Mouse (Mus musculus): ENCODE measurements at regions not wholly inside any gene's neighbourhood (a gene's known extent, or its start where the extent isn't known, plus 50 kb on each side); places are given as distances from the start of the nearest gene placed in this dataset.

GRCm38 (mm10) chr9:46509896-46510295 is 190.1 kb upstream of the 4931429L15Rik start:
- WGBS, result 39% methylated on average over 5 of the region's 5 CpGs
- H3K27ac ChIP-seq (ENCODE audit: low read depth, low read length), result no peak overlapping the region

DNA sequence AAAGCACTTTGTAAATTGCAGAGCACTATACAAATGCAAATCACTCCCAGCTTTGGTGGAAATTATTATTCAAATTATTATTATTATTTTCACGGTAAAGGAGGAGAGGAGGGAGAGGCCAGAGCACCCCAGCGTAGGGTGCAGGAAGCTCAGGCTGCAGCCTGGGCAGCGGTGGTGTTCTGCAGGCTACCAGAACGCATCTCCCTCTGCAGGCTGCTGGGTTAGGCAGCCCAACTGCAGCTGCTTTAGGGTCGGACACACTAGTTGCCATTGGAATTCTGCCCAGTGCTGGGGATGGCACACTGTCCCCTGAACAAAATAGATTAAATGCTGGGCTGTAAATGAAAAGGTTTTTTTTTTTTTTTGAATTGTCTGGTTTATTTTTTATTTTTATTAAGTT is 189.7 kb upstream of the 4931429L15Rik start:
- Histone ChIP-seq H3K4me2 (ENCODE audit: low read depth, low read length) (no peak overlapping the region), H3K36me3 (ENCODE audit: control insufficient read depth, insufficient read depth, low read length) (no peaks in the 10 kb centered on the region), H3K4me1 (ENCODE audit: control insufficient read depth, insufficient read depth, low read length) (peaks cover 7% of the 10 kb centered on the region; the same call in 1 of the 2 replicates), H3K9me3 (ENCODE audit: control insufficient read depth, low read length) (no peaks in the 10 kb centered on the region), H3K27ac (ENCODE audit: low read depth, low read length) (no peak overlapping the region), H3K4me3 (ENCODE audit: low read depth, low read length) (no peak overlapping the region), H3K27me3 (ENCODE audit: control insufficient read depth, insufficient read depth, low read length) (no peaks in the 10 kb centered on the region), H3K9ac (replicated peaks; ENCODE audit: low read depth, low read length) (no peak overlapping the region)
- ATAC-seq (ENCODE audit: low read depth), result no peak
- 9% methylated on average over 5 of the region's 5 CpGs for WGBS

More at GRCm38 (mm10) chr9:46509896-46510295, 190.1 kb upstream of the 4931429L15Rik start:
- no peaks in the 10 kb centered on the region for H3K9me3 ChIP-seq (ENCODE audit: control insufficient read depth, low read length)
- H3K27me3 ChIP-seq (ENCODE audit: control insufficient read depth, insufficient read depth, low read length), result no peaks in the 10 kb centered on the region
- H3K4me1 ChIP-seq (ENCODE audit: control insufficient read depth, insufficient read depth, low read length), result peaks cover 7% of the 10 kb centered on the region; the same call in 1 of the 2 replicates
- H3K9ac ChIP-seq (replicated peaks; ENCODE audit: low read depth, low read length), result no peak overlapping the region
- no peaks in the 10 kb centered on the region for H3K36me3 ChIP-seq (ENCODE audit: control insufficient read depth, insufficient read depth, low read length)
- no peak overlapping the region for H3K4me3 ChIP-seq (ENCODE audit: low read depth, low read length)
- ATAC-seq (ENCODE audit: low read depth), result no peak
- H3K4me2 ChIP-seq (ENCODE audit: low read depth, low read length), result no peak overlapping the region

DNA sequence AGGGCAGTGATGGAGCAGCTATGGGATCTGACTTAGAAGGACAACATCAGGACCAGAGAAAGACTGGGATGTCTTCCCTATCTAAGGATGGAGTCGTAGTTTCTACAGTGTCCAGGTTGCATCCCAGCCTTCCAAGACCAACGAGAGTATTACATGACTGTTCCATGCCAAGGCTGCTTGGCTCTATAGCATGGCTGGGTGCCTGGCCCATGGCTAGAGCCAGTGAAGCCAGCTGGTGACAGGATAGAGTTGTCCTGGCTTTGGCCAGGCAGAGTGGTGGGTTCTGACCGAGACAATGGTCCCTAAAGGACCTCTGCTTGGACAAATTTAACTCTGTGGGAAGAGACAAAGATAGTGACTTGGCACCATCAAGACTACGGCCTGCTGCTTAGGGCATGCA is 187.2 kb upstream of the 4931429L15Rik start:
- no peak overlapping the region for H3K9ac ChIP-seq (replicated peaks; ENCODE audit: low read depth, low read length)
- H3K4me1 ChIP-seq (ENCODE audit: control insufficient read depth, insufficient read depth, low read length), result peaks cover 14% of the 10 kb centered on the region; the same call in 1 of the 2 replicates
- H3K4me3 ChIP-seq (ENCODE audit: low read depth, low read length), result no peak overlapping the region
- 89% methylated on average over 4 of the region's 4 CpGs for WGBS
- no peak overlapping the region for H3K27ac ChIP-seq (ENCODE audit: low read depth, low read length)
- no peaks in the 10 kb centered on the region for H3K27me3 ChIP-seq (ENCODE audit: control insufficient read depth, insufficient read depth, low read length)
- H3K4me2 ChIP-seq (ENCODE audit: low read depth, low read length), result no peak overlapping the region
- H3K9me3 ChIP-seq (ENCODE audit: control insufficient read depth, low read length), result no peaks in the 10 kb centered on the region
- H3K36me3 ChIP-seq (ENCODE audit: control insufficient read depth, insufficient read depth, low read length), result no peaks in the 10 kb centered on the region
- ATAC-seq (ENCODE audit: low read depth), result no peak

DNA sequence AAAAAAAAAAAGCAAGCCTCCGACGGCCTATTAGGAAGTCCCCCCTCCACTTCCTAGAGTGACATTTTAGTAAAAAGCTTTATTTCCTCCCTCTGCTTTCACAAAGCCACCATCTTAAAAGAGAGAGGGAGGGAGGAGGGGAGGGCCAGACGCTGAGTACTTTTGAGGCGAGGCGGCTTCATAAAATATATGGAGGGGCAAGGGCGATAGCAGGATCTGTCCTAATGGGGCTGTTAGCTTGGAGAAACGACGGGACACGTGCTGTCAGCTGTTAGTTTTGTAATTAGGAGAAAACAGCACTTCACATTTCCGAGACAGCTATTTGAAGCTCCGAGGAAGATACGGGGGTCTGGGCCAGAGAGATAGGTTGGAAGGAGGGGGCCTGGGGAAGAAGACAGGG is 184.8 kb upstream of the 4931429L15Rik start:
- Histone ChIP-seq H3K4me3 (ENCODE audit: low read depth, low read length) (no peak overlapping the region), H3K27me3 (ENCODE audit: control insufficient read depth, insufficient read depth, low read length) (no peaks in the 10 kb centered on the region), H3K4me2 (ENCODE audit: low read depth, low read length) (no peak overlapping the region), H3K9me3 (ENCODE audit: control insufficient read depth, low read length) (no peaks in the 10 kb centered on the region), H3K36me3 (ENCODE audit: control insufficient read depth, insufficient read depth, low read length) (no peaks in the 10 kb centered on the region), H3K9ac (replicated peaks; ENCODE audit: low read depth, low read length) (no peak overlapping the region), H3K4me1 (ENCODE audit: control insufficient read depth, insufficient read depth, low read length) (peaks cover 10% of the 10 kb centered on the region; the same call in 1 of the 2 replicates), H3K27ac (ENCODE audit: low read depth, low read length) (no peak overlapping the region)
- WGBS, result 9% methylated on average over 12 of the region's 12 CpGs
- no peak for ATAC-seq (ENCODE audit: low read depth)

DNA sequence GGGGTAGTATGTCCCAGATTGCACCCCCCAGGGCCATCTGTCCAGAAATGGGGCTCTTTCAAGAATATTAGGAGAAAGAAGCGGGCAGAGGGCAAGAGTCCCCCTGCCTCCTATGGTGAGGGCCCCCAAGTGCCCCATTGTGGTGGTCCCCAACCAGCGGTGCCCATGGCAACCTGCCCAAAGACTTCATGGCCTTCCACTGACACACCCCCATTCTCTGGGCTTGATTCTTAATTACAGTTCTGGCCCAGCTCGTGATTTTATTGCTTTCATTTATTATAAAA is 184.3 kb upstream of the 4931429L15Rik start:
- Histone ChIP-seq H3K4me2 (ENCODE audit: low read depth, low read length) (no peak overlapping the region), H3K4me1 (ENCODE audit: control insufficient read depth, insufficient read depth, low read length) (peaks cover 7% of the 10 kb centered on the region; the same call in 1 of the 2 replicates), H3K9me3 (ENCODE audit: control insufficient read depth, low read length) (no peaks in the 10 kb centered on the region), H3K27ac (ENCODE audit: low read depth, low read length) (no peak overlapping the region; the same call in 1 of the 2 replicates), H3K36me3 (ENCODE audit: control insufficient read depth, insufficient read depth, low read length) (no peaks in the 10 kb centered on the region), H3K9ac (replicated peaks; ENCODE audit: low read depth, low read length) (no peak overlapping the region), H3K27me3 (ENCODE audit: control insufficient read depth, insufficient read depth, low read length) (no peaks in the 10 kb centered on the region), H3K4me3 (ENCODE audit: low read depth, low read length) (no peak overlapping the region)
- peak; percentile 66; the same call in 1 of the 2 replicates for ATAC-seq (ENCODE audit: low read depth)
- 15% methylated on average over 3 of the region's 3 CpGs for WGBS

DNA sequence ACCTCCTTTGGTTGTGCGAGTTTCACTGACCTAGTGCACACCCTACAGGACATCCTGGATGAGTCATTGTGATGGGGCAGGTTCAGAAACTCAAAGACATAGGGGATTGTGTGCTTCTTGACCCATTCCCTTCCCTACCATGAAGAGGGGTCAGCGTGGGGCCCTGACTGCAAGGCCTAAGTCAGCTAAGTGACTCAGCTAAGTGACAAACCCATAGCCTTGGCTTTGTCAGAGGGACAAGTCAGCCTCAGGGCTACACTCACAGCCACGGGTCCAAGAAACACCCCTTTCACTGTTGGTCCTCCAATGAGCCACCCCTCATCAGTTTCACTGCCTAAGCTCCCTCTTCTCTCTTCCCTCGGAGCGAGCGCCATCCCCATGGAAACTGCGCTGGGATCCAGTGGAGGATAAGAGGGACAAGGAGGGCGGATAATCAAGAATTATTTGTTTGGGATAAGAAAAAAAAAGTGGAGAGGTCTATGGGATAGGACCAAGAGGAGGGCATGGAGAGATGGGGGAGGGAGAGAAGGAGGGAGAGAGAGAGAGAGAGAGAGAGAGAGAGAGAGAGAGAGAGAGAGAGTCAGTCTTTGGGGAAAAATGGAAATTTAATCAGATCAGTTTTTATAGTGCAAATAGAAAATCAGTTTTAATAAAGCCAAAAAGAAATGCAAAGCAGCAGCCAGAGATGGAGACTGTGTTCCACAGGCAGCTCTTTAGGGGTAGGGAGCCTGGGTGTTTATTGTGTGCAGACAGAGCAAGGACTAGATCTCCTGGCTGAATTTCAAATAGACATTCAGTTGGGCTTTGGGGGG is 183.7 kb upstream of the 4931429L15Rik start:
- no peak overlapping the region for H3K4me2 ChIP-seq (ENCODE audit: low read depth, low read length)

DNA sequence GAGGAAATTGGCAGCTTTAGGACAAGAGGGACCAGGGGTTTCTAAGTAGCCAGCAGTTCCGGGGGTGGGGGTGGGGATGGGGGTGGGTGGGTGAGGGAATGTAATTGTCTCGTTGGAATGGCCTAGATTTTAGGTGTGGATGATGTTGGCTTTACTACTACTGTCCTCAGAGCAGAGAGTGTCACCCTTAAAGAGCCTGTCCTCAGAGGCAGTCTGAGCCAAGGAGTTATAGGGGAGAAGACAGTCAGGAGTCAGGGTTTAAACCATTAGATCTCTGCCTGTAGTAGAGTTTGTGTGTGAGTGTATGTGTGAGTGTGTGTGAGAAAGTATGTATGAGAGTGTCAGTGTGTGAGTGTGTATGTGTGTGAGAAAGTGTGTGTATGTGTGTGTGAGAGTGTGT is 179.6 kb upstream of the 4931429L15Rik start:
- Histone ChIP-seq H3K27me3 (ENCODE audit: control insufficient read depth, insufficient read depth, low read length) (no peaks in the 10 kb centered on the region), H3K4me3 (ENCODE audit: low read depth, low read length) (no peak overlapping the region), H3K4me2 (ENCODE audit: low read depth, low read length) (no peak overlapping the region), H3K4me1 (ENCODE audit: control insufficient read depth, insufficient read depth, low read length) (0 out of 2 replicates have a peak, but pooled peaks cover 7% of the 10 kb centered on the region), H3K9ac (replicated peaks; ENCODE audit: low read depth, low read length) (no peak overlapping the region), H3K27ac (ENCODE audit: low read depth, low read length) (no peak overlapping the region), H3K36me3 (ENCODE audit: control insufficient read depth, insufficient read depth, low read length) (no peaks in the 10 kb centered on the region), H3K9me3 (ENCODE audit: control insufficient read depth, low read length) (no peaks in the 10 kb centered on the region)
- ATAC-seq (ENCODE audit: low read depth), result no peak
- WGBS, result 14% methylated on average over 2 of the region's 2 CpGs

More for the DNA sequence above, 183.7 kb upstream of the 4931429L15Rik start:
- Histone ChIP-seq H3K36me3 (ENCODE audit: control insufficient read depth, insufficient read depth, low read length) (no peaks in the 10 kb centered on the region), H3K4me1 (ENCODE audit: control insufficient read depth, insufficient read depth, low read length) (0 out of 2 replicates have a peak, but pooled peaks cover 7% of the 10 kb centered on the region), H3K9ac (replicated peaks; ENCODE audit: low read depth, low read length) (no peak overlapping the region), H3K27me3 (ENCODE audit: control insufficient read depth, insufficient read depth, low read length) (no peaks in the 10 kb centered on the region), H3K9me3 (ENCODE audit: control insufficient read depth, low read length) (no peaks in the 10 kb centered on the region), H3K4me3 (ENCODE audit: low read depth, low read length) (no peak overlapping the region), H3K27ac (ENCODE audit: low read depth, low read length) (no peak overlapping the region; the same call in 1 of the 2 replicates)
- 0 out of 2 replicates have a peak, but pooled peaks have one; percentile 41 for ATAC-seq (ENCODE audit: low read depth)
- 50% methylated on average over 8 of the region's 8 CpGs for WGBS

DNA sequence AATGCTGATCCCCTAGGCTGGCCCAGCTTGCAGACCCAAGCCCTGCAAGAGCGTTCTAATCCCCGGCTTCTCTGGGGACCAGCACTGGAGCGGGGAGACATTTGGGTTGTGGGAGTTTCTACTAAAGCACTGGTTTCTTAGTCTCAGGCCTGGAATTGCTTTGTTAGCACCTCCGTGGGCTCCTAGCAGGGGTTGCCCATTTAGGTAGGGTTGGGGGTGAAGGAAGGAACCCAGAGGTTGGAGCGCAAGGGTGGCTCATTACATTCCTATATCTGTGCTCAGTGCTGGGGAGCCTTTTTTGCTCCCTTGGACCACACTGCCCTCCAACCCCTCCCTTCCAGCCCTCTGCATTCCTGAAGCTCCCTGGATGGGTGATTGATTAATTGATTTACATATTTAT is 179.1 kb upstream of the 4931429L15Rik start:
- Histone ChIP-seq H3K4me1 (ENCODE audit: control insufficient read depth, insufficient read depth, low read length) (0 out of 2 replicates have a peak, but pooled peaks cover 4% of the 10 kb centered on the region), H3K27ac (ENCODE audit: low read depth, low read length) (no peak overlapping the region), H3K4me2 (ENCODE audit: low read depth, low read length) (no peak overlapping the region), H3K4me3 (ENCODE audit: low read depth, low read length) (no peak overlapping the region), H3K9ac (replicated peaks; ENCODE audit: low read depth, low read length) (no peak overlapping the region), H3K27me3 (ENCODE audit: control insufficient read depth, insufficient read depth, low read length) (no peaks in the 10 kb centered on the region), H3K9me3 (ENCODE audit: control insufficient read depth, low read length) (no peaks in the 10 kb centered on the region), H3K36me3 (ENCODE audit: control insufficient read depth, insufficient read depth, low read length) (no peaks in the 10 kb centered on the region)
- ATAC-seq (ENCODE audit: low read depth), result no peak
- 58% methylated on average over 5 of the region's 5 CpGs for WGBS

GRCm38 (mm10) chr9:46495276-46495675 is 175.5 kb upstream of the 4931429L15Rik start:
- WGBS, result 44% methylated on average over 6 of the region's 6 CpGs
- peak overlapping the region; percentile 29; the same call in 1 of the 2 replicates for H3K27ac ChIP-seq (ENCODE audit: low read depth, low read length)
- peak; percentile 44; the same call in 1 of the 2 replicates for ATAC-seq (ENCODE audit: low read depth)

More at GRCm38 (mm10) chr9:46495276-46495675, 175.5 kb upstream of the 4931429L15Rik start:
- no peaks in the 10 kb centered on the region for H3K9me3 ChIP-seq (ENCODE audit: control insufficient read depth, low read length)
- no peaks in the 10 kb centered on the region for H3K27me3 ChIP-seq (ENCODE audit: control insufficient read depth, insufficient read depth, low read length)
- H3K4me3 ChIP-seq (ENCODE audit: low read depth, low read length), result no peak overlapping the region
- no peaks in the 10 kb centered on the region for H3K4me1 ChIP-seq (ENCODE audit: control insufficient read depth, insufficient read depth, low read length)
- no peak overlapping the region for H3K4me2 ChIP-seq (ENCODE audit: low read depth, low read length)
- H3K36me3 ChIP-seq (ENCODE audit: control insufficient read depth, insufficient read depth, low read length), result no peaks in the 10 kb centered on the region
- no peak overlapping the region for H3K9ac ChIP-seq (replicated peaks; ENCODE audit: low read depth, low read length)

All from neural tube, embryonic 14.5 days (tissue).